Mouse (Mus musculus) left cerebral cortex, postnatal 10 days (tissue): Measurements from ENCODE around the gene Nuak1. TPM values are rescaled to one million over a fixed set of nuclear protein-coding genes. Genes with fewer than 3 reads are reported as not detected.

Source experiments
- total RNA-seq, 2 experiments: library from RNA; stranded (reverse); gene quantifications; 2 replicates each; pipeline ENCODE4 v1.2.3; 2021

Gene Nuak1
- total RNA-seq, 2 experiments from 2014 or later: 47.7 to 55.0 TPM

Other genes with a start within 250 kb of the Nuak1 start
- gene Ckap4, start 93.5 kb upstream of the Nuak1 start, total RNA-seq: 10 to 100 TPM; 40.1 to 42.1 TPM
- gene Tcp11l2, start 136.0 kb upstream of the Nuak1 start, total RNA-seq: 10 to 100 TPM; 17.7 to 17.9 TPM
- gene Polr3b, start 181.7 kb upstream of the Nuak1 start, total RNA-seq: 10 to 100 TPM; 16.1 to 16.5 TPM